Mouse (Mus musculus) cortical plate, adult 2 months (tissue): ENCODE measurements around the gene Lrrc74b.

Experiments used
- CTCF ChIP-seq: fragments of 200-500 bp; IDR thresholded peaks from 2 replicates; pipeline ENCODE4 v1.5.1; 2011; ENCODE audit warnings: mild to moderate bottlenecking, control low read depth, low read length; ENCODE audit not compliant: insufficient read depth; ENCODE audit errors: extremely low read depth
- POLR2A ChIP-seq: fragments of 200-500 bp; IDR thresholded peaks from 2 replicates; pipeline ENCODE4 v1.6.1; 2011; ENCODE audit warnings: mild to moderate bottlenecking, low read length, control low read depth; ENCODE audit not compliant: insufficient read depth; ENCODE audit errors: extremely low read depth

DNA sequence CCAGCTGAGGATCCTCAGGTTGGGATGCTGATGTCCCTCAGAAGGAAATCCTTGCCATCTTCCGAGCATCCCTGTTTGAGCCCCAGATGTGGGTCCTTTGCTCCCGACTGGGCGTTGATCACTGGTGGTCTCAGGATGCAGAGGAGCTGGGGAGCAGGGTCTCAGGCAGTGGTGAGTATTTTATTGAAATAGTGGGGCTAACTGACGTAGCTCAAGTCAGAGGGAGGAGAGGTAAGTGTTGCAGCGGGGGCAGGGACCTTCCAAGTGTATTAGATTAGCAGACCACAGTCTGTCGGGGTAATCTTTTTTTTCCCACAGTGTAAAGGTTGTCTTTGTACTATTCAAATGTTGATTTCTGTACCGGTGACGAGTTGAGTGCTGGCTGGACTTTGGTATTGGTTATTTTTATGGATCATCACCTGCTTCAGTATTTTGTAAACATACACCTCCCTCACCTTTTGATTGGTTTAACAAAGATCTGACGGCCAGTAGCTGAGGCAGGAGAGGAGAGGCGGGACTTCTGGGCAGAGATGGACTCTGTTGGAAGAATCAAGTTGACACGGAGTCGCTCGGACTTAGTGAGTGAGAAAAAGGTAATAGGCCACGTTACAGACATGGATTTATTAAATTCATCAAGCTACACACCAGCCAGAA is 28.2 kb downstream of the Lrrc74b start:
- no peak for TF ChIP-seq CTCF
- no peak for TF ChIP-seq POLR2A
